Mouse (Mus musculus) hindlimb bud, embryonic 11.5 days (tissue): Measurements from ENCODE around the gene Tead1.

Experiments used
- DNase-seq: peaks from one replicate; pipeline ENCODE4 v3.0.0-alpha.2; 2012; ENCODE audit warnings: low read depth, low spot score; ENCODE audit errors: extremely low spot score

The Tead1 gene

DNA sequence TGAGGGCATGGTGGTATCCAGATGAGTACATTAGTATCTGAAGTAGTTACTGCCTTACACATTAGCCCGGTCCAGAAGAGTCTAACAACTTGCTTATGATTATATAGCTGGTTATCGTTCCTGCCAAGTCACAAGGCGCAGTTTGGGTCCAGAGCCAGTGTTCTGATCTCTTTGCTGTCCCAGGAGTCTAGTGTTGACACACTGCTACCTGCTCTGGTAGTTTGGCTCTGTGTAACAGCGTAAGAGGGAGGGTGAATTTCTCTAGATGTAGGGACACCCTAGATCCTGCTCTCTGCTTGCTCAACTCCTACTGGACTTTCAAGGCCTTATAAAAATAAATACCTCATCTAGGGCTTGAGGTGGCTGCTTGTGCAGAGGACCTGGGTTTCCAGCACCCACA, 94.5 kb downstream of the Tead1 start:
- no peak for DNase-seq

DNA sequence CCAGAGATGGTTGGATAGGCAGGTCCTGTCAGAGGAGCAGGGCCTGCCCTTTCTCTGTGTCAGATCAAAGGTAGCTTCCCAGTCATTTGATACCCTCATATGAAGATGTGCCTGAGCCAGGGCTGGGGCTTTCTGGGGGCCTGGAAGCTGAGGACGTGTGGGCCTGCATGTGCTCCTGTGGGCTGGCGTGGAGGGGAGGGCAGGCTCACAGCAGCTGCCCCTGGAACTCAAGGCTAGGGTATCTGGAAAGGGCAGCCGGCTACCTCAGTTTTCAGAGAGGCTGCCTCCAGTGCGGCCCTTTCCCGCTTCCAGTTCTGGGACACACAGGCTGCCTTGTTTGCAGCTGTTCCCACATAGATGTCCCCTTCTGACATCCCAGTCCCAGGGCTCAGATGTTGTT, 96.7 kb downstream of the Tead1 start:
- no peak for DNase-seq

DNA sequence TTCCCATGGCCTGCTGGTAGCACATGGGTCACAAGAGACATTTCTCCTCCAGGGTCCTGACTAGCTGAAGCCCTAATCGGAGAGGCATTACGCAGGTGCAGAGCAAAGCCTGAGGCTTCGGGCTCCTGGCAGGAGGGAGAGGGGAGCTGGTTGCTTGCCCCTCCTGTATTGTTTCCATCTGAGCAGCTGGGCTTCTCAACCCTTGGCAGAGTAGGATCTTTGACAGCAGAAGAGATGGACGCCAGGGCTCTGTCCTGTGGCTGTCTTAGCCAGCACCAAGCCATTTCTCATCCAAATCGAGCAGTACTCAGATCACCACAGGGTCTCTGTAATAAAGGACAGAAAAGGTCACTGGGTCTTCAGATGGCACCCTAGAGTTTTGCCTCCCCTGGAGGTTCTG, 97.6 kb downstream of the Tead1 start:
- DNase-seq: no peak

GRCm38 (mm10) chr7:112779636-112780035, 100.5 kb downstream of the Tead1 start:
- no peak for DNase-seq

DNA sequence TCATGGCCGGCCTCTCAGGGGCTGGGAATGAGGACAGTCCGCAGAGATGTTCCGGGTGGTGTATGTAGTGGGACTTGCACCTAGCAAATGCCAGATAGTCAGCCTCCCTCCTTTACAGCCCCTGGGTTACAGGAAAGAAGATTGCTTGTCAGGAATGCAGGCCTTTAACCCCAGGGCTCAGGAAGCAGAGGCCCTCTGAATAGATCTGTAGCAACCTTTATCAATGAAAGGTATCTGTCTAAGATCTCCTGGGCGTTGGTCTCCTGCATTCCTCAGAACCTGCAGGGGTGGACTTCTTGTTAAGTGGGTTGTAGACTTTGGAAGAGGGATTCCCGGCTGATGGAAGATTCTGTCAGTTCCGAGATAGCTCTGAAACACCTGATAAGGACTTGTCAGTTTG, 101.8 kb downstream of the Tead1 start:
- no peak for DNase-seq

- DNase-seq: no peak
Observed at GRCm38 (mm10) chr7:112781987-112782386, 102.9 kb downstream of the Tead1 start.

GRCm38 (mm10) chr7:112784278-112784677, 105.2 kb downstream of the Tead1 start:
- DNase-seq: no peak

DNA sequence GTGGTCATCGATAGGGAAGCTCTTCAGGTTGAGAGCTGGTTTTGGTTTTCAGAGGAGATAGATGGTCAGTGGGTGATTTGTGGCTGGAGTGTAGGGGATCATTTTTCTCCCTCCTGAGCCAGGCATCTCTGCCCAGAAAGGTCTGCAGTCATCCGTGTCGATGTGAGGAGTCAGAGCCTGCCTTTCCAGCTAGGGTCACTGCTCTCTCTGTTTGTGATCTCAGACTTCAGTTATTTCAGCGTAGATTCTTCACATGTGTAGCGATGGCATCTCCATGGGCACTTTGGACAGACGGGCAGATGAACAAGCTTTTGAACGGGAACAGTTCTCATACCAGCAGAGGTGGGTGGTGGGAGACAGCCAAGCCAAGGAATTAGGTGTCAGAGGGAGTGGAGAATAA, 106.2 kb downstream of the Tead1 start:
- DNase-seq: no peak

DNA sequence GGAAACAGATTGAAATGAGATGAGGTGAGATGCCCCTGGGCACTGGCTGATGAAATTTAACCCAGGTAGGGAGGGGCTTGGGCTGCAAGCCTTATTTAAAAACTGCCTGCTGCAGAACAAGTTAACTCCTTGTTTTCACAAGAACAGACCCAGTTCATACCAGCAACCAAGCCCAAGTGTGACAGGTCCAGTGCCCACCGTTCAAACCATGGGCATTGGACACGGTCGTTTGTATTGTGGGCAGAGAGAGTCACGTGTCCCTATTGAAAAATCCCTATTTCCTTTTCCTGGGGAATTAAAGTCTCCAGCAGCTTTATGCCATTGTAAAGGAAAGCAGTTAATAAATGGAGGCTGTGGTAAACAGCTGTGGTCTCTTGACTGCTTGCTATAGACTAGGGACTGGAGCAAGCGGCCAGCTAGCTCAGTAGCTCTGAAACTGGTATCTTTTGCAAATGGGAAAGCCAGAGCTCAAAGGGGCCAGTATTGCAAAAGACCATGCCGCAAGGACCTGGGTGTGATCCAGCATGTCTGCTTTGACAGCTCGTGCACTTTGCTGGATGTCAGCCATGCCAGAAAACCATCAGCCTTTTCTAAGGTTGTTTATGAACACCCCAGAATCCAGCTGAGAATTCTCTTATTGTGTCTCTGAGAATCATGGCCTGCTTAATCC, 107.6 kb downstream of the Tead1 start:
- no peak for DNase-seq

- DNase-seq: no peak
Observed at GRCm38 (mm10) chr7:112787281-112787680, 108.2 kb downstream of the Tead1 start.

- no peak for DNase-seq
Observed at GRCm38 (mm10) chr7:112788321-112788751, 109.2 kb downstream of the Tead1 start.

GRCm38 (mm10) chr7:112789693-112790092, 110.6 kb downstream of the Tead1 start:
- DNase-seq: no peak

DNA sequence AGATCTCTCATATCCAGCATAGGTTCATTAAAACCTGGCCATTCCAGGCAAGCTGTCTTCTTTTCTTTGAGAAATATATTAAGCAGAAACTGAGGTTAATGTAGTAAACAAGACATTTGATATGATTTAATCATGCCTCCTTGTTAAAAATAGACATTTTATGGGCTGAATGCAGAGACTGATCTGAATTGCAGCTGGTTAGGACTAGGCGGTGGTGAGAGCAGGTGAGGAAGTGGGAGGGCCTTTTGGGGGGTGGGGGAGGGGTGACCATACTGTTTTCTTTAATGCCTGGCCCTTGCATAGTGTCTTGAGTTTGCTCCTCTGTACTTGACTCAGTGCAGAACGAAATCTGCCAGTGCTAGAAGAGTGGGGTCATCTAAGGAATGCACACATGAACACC, 111.2 kb downstream of the Tead1 start:
- no peak for DNase-seq

DNA sequence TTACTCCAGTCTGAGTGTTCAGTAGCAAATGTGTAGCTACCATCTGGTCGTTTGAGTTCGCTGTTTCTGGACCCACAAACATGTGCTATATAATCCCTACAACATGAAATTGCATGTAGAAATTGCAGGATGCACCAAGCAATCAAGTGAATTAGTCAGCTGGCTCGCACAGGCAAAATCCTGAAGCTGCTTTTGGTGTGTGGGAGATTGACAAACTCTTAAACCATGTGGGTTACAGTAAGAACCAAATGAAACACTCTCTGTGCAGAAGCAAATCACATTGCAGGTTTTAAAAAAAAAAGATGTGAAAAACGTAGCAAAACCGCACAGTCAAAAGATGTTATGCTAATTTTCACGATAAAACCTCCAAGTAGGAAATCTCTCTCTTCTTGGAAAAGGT, 113.6 kb downstream of the Tead1 start:
- DNase-seq: no peak

DNA sequence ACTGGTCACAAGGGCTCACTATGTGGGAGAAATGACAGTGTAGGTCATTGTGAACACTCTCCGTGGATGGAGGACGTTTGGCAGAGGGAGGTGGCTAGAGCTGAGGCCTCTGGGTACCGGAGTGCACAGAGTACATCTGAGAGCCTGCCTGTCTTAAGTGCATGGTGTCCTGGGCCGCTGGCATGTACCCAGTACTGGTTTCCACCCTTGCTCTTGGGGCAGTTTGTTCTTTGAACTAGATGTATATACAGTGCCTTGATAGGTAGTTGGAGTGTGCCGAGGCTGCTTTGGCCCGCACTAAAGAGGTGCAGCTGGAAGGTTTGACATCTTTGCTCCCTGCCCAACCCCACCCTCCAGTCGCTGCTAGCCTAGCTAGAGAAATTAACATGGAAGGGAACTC, 114.8 kb downstream of the Tead1 start:
- no peak for DNase-seq

GRCm38 (mm10) chr7:112794481-112794880, 115.4 kb downstream of the Tead1 start:
- no peak for DNase-seq

- no peak for DNase-seq
Observed at GRCm38 (mm10) chr7:112797526-112798321, 118.6 kb downstream of the Tead1 start.

DNA sequence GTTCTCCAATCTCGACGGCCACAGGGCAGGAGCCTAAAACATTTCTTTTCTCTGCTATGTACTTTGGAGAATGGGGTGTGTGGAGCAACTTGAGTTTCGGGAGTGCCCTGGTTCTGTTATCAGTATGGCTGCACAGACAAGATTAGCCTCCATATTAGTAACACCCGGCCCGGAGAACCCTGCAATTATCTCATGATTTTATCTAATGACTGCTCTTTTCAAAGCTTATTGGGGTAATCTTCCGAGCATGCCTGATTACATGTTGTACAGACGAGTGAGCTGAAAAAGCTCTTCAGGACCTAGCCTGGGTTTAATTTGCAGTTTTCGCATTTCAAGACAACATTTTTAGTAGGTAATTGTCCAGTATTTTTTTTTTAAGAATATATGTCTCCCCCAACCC, 122.6 kb downstream of the Tead1 start:
- DNase-seq: no peak

GRCm38 (mm10) chr7:112806718-112807400, 127.7 kb downstream of the Tead1 start:
- no peak for DNase-seq

- DNase-seq: peak; percentile 84
Observed at GRCm38 (mm10) chr7:112807401-112807751, 128.3 kb downstream of the Tead1 start.

- DNase-seq: no peak
Observed at GRCm38 (mm10) chr7:112810752-112811151, 131.6 kb downstream of the Tead1 start.
